Mouse (Mus musculus): ENCODE data around the gene Asxl2. TPM values are rescaled to one million over a fixed set of nuclear protein-coding genes. Genes with fewer than 3 reads are reported as not detected.
"Not testable (repeated sequence)": the region's sequence is repeated elsewhere in the genome, so short reads cannot be mapped to it uniquely, and the experiment has no call there.

Gene Asxl2
- 10 to 100 TPM; 15.6 to 15.7 TPM for total RNA-seq (2021)
- long read RNA-seq, experiment 1, partial matches to known transcripts: 1 of 3 reads
- long read RNA-seq, experiment 1, other reads (novel, unspliced or antisense): 2 of 3 reads
- long read RNA-seq, experiment 2, partial matches to known transcripts: 2 of 9 reads
- long read RNA-seq, experiment 2, other reads (novel, unspliced or antisense): 7 of 9 reads

DNA sequence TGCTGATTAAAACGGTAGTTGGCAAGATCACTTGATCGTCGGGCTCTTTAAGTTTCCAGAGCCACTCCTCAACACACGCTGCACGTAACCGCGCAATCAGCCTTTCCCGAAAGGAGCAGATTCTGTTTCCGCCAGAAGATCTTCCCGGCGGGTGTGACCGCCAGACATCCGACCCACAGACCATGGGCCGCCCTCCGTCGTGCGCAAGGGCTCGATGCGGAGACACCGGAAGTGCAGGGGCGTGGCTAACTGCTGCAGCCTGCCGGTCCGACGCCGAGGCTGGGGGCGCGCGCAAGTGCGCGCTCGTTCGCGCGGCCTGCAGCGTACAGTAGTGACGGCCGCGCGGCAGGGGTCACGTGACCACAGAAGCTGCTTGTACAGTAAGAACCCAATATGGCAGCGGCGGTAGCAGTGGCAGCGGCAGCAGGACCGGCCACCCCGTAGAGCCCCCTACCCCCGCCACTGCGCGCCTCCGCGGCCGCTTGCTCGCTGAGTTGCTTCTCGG lies at the start of gene Asxl2:
TSS of gene Asxl2 (plus strand) at position 328 of the 505 bp plus-strand sequence.
- H3K27ac ChIP-seq: peak within 1 kb of the TSS; percentile 96
- peak within 1 kb of the TSS; percentile 94 for H3K4me3 ChIP-seq
- peak; percentile 100 for DNase-seq
- intact Hi-C loops (cut with DNase I): loop anchor here (5.0 kb wide), 1 partner anchor 114 kb away; no protein-coding TSS in a partner anchor
- no peak for TF ChIP-seq CTCF (IDR thresholded peaks at IDR 0.05)

DNA sequence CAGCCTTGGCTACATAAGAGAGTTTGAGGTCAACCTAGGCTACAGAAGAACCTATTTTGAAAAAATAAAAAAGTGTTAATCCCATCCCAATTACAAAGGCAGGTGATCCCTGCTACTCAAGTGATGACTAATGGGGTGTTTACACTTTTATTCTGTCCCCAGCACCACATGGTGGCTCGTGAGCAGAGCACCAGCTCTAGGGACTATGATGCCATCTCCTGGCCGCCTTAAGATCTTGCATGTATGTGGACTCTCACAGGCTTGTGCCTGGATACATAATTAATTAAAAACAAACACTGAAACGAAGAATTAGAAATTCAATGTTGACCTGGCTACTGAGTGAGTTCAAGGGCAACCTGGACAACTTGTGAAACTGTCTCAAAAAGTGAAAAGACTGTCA lies 49.5 kb upstream of the Asxl2 start:
- peak; percentile 46 for TF ChIP-seq CTCF (IDR thresholded peaks at IDR 0.05)
- DNase-seq: no peak
- no peak overlapping the region for H3K4me3 ChIP-seq
- peak overlapping the region; percentile 24 for H3K27ac ChIP-seq
- intact Hi-C loops (cut with DNase I): no loop called here

DNA sequence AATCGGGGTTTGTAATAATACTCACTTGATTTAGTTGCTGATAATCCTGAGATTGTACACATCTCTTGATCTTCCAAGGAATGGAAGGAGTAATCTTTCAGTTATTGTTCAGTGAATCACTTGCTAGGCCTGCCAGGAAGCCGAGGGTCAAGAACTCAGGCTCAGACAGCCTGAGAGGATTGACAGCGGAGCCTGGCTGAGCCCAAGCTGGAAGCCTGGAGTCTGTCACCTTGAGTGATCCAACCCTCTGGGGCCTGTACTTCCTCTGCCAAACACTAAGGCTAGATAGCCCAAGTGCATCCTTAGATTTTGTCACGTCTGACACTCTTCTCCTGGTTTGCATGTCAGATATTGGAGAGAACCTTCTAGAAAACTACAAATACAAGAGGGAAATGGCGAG lies 48.9 kb upstream of the Asxl2 start:
- intact Hi-C loops (cut with DNase I): no loop called here
- DNase-seq: no peak
- H3K4me3 ChIP-seq: no peak overlapping the region
- no peak for TF ChIP-seq CTCF (IDR thresholded peaks at IDR 0.05)
- peak overlapping the region; percentile 24; the same call in 1 of the 2 replicates for H3K27ac ChIP-seq

DNA sequence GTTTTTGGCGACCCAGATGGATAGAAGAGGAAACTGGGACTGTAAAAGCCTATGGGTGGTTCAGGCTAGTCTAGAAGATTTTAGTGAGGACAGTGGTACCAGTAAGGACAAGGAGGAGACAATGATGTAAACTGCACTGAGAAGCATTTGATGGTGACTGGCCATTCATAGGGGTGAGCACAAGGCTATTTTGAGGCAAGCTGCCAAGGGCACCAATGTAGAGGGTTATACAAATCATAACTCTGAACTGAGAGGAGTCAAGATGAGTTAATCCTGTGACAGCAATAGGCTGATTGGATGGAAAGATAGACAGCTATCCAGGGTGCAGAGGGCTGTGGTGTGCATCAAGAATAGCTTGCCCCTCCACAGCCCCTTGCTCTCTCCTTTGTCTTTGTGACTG lies 41.8 kb upstream of the Asxl2 start:
- H3K27ac ChIP-seq: no peak overlapping the region
- DNase-seq: no peak
- H3K4me3 ChIP-seq: no peak overlapping the region
- intact Hi-C loops (cut with DNase I): loop anchor here (5.0 kb wide), 1 partner anchor 288 kb away; no protein-coding TSS in a partner anchor
- no peak for TF ChIP-seq CTCF (IDR thresholded peaks at IDR 0.05)

DNA sequence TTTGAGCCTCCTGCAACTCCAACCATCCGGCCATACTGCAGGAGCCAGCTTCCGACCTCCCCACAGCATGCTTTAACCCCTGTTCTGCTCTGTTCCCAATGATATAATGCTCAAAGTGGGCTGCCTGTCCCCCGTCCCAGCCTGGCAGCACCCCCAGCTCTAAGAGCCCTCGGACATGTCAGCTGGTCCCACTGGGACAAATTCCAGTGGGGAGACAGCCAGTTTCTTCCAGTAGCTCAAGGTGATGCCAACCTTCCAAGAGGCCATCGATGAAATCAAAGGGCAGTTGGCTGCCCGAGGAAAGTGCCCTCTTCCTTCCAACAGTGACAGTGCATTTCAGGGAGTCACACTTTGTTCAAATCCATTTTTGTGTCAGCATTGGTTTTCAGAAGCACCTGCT lies 41.4 kb upstream of the Asxl2 start:
- no peak for DNase-seq
- Histone ChIP-seq H3K27ac (no peak overlapping the region), H3K4me3 (no peak overlapping the region)
- no peak for TF ChIP-seq CTCF (IDR thresholded peaks at IDR 0.05)
- intact Hi-C loops (cut with DNase I): loop anchor here (5.0 kb wide), 1 partner anchor 288 kb away; no protein-coding TSS in a partner anchor

DNA sequence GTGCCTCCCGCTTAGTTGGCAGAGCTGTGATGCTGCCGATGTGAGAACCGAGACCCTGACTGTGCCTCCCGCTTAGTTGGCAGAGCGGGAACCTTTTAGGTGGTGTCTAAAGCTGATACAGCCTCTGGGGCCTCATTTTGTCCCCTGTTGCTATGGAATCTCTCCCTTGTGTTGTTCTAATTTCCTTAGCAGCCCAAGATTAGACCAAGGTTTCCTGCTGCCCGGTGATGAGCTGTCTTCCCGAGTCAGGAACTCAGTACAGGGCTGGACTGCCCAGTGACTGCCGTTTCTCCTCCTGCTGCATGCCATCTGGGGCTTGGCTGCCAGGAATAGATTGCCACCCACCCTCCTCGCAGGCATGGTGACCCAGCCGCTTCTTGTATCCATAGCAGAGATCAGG lies 40.7 kb upstream of the Asxl2 start:
- TF ChIP-seq CTCF (IDR thresholded peaks at IDR 0.05): no peak
- peak overlapping the region; percentile 46; the same call in 1 of the 2 replicates for H3K27ac ChIP-seq
- H3K4me3 ChIP-seq: peak overlapping the region; percentile 36
- intact Hi-C loops (cut with DNase I): loop anchor here (5.0 kb wide), 1 partner anchor 289 kb away; no protein-coding TSS in a partner anchor
- DNase-seq: no peak

DNA sequence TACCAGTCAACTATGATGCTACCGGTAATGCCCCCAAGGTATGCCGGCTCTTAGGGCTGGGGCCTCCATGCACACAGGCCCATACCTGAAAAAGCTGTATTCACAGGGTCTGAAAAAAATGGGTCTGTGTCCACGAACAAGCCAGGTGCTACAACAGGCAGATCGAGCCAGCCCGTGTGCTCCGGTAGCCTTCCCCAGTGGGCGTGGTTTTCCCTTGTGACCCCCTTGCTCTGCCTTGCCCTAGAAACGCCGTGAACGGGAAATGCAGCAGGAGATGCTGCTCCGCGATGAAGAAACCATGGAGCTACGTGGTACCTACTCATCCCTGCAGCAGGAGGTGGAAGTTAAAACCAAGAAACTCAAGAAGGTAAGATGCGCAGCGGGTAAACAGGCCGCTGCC lies 38.8 kb upstream of the Asxl2 start:
- H3K27ac ChIP-seq: no peak overlapping the region
- TF ChIP-seq CTCF (IDR thresholded peaks at IDR 0.05): no peak
- intact Hi-C loops (cut with DNase I): loop anchor here (5.0 kb wide), 1 partner anchor 291 kb away; no protein-coding TSS in a partner anchor
- no peak for DNase-seq
- H3K4me3 ChIP-seq: no peak overlapping the region

DNA sequence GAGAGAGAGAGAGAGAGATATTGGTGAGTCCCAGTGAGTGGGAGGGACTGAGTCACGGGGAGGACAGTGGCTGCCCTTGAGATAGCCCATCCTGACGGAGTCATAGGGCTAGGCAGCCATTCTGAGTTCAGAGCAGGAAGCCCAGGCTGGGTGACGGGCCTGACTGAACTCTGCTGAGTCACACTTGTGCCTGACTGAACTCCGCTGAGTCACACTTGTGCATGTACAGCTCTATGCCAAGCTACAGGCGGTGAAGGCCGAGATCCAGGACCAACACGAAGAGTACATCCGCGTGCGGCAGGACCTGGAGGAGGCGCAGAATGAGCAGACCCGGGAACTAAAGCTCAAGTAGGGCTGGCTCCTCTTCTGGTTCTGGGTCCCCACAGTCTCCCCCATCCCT lies 37.3 kb upstream of the Asxl2 start:
- intact Hi-C loops (cut with DNase I): loop anchor here (5.0 kb wide), 1 partner anchor 292 kb away; no protein-coding TSS in a partner anchor
- no peak overlapping the region for H3K27ac ChIP-seq
- no peak for TF ChIP-seq CTCF (IDR thresholded peaks at IDR 0.05)
- DNase-seq: no peak
- no peak overlapping the region for H3K4me3 ChIP-seq

DNA sequence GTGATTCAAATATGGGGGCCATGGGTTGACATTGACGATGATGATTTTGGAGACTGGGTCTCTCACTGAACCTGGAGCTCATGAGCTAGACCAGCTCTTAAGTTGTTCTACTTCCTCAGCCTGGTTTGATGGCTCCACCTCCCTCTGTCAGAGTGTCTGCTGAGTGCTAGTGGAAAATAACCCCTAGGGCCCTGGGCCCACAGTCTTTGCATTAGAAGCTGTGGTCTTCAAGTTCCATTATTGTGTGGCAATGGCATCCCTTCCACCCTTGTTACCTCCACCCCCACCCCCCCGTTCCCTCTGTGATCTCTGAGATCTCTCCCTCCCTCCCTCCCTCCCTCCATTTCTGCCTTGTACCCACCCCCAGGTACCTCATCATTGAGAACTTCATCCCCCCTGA lies 36.6 kb upstream of the Asxl2 start:
- no peak for DNase-seq
- intact Hi-C loops (cut with DNase I): no loop called here
- Histone ChIP-seq H3K27ac (no peak overlapping the region), H3K4me3 (no peak overlapping the region)
- TF ChIP-seq CTCF (IDR thresholded peaks at IDR 0.05): no peak

DNA sequence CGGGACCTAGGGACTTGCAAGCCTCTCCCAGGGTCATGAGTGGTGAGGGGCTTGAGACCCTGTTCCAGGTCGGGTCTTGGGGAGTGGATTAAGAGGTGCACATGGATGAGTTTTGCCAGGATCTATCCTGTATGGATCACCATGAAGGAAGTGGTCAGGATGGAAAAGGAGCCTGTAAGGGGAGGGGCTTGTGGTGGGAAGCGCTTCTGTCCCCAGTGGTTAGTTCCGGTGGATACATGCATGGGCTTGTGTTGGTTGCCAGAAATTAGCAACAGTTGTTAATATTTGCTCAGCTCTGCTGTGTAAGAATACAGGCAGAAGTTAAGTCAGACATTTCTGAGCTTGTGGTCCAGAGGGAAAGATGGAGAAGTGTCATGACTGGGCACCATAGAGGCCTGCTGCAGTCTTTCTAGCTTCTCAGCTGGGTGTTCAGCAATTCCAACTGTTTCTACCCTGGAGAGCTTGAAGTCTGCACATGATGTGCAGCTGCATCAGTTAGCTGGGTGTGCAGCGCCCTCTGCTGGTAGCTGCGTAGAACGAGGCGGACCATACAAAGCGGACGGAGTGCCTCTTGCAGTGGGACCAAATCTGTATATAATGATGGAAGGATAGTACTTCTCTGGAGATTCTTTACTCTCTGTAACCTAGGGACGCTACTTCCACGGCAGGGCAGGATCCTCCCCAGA lies 35.9 kb upstream of the Asxl2 start:
- intact Hi-C loops (cut with DNase I): no loop called here
- DNase-seq: peak; percentile 91
- TF ChIP-seq CTCF (IDR thresholded peaks at IDR 0.05): peak; percentile 98
- Histone ChIP-seq H3K4me3 (no peak overlapping the region), H3K27ac (peak overlapping the region; percentile 44; the same call in 1 of the 2 replicates)

DNA sequence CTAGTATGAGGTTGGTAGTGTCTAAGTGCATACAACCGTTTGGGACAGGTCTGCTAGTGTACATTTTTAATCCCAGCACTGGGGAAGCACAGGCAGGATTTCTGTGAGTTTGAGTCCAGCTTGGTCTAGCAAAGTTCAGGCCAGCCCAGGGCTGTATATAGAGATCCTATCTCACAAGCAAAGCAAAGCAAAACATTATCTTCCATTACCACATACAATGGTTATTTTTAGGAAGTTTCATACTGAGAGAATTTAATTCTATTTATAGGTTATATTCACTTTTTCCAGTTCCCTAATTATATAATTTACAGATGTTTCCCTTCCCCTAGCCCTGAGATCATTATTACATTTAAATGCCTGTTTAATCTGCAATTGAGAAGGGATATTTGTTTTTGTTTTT lies 35.4 kb upstream of the Asxl2 start:
- H3K4me3 ChIP-seq: no peak overlapping the region
- TF ChIP-seq CTCF (IDR thresholded peaks at IDR 0.05): no peak
- intact Hi-C loops (cut with DNase I): no loop called here
- no peak for DNase-seq
- H3K27ac ChIP-seq: peak overlapping the region; percentile 44; the same call in 1 of the 2 replicates

DNA sequence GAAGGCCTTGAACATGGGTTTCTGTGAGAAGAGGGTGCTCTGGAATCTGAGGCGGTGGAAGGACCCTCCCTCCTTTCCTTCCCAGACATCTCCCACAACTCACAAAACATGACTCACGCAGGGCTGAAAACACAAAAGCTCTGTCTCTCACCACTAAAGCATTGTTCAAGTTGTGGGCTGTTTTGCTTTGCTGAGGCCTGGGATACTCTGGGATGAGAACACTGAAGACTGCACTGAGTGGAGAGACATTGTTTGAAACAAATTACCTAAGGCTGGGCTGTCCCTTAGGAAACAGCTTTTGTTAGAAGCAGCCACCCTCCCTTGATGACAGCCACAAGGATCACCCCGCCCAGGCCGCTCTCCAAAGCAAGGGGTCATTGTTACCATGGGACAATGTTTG lies 33.5 kb upstream of the Asxl2 start:
- no peak for DNase-seq
- intact Hi-C loops (cut with DNase I): no loop called here
- Histone ChIP-seq H3K27ac (no peak overlapping the region), H3K4me3 (no peak overlapping the region)
- no peak for TF ChIP-seq CTCF (IDR thresholded peaks at IDR 0.05)

DNA sequence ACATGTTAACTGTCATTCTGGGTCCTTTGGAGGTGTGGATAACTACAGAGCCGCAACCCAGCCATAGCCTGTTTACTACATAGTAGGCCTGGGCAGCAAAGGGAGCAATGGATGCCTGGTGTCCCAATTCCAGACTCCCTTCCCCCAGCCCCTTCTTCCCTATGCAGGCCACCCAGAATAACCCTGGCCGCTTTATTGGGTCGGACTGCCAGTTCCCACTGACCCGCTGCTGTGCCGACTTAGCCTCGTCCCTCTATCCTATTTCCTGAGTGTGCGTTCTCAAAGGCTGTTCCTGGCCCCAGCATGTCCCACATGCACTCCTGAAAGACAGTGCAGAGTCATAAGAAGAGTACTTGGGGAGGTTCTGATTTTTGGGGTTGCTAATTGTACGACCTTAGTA lies 29.7 kb upstream of the Asxl2 start:
- no peak overlapping the region for H3K4me3 ChIP-seq
- intact Hi-C loops (cut with DNase I): no loop called here
- H3K27ac ChIP-seq: peak overlapping the region; percentile 85
- no peak for TF ChIP-seq CTCF (IDR thresholded peaks at IDR 0.05)
- peak; percentile 77 for DNase-seq

DNA sequence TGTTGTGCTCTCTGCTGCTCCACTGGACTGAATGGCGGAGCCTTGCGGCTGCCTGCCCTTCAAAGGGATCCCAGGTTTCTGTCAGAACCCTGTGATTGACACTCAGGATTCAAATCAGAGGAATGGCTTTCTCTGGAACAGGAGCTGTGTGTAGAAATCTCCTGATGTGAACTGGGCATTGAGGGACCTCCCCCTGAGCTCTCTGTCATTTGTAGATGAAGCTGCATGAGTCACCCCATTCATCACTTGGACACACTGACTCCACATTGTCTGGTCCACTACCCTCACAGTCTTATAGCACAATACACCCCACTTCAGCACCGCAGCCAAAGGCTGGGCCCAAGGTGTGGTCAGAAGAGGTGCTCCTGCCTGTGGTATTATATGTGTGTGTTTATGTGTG lies 21.0 kb upstream of the Asxl2 start:
- DNase-seq; H3K4me3 ChIP-seq; intact Hi-C loops (cut with DNase I); H3K27ac ChIP-seq: not testable (repeated sequence)
